Mouse (Mus musculus) liver, embryonic 13.5 days (tissue): ENCODE results near the gene Eif4g2. TPM values are rescaled to one million over a fixed set of nuclear protein-coding genes. Genes with fewer than 3 reads are reported as not detected.
A peak's percentile ranks its signal among the peaks of the same experiment; 100 is the strongest.

Source experiments
- ATAC-seq: fragments of 200-750 bp; cut with Nextera tagmentation; 2 replicates; pipeline ENCODE4 v1.8.0; 2017; ENCODE audit warnings: low read depth, mild to moderate bottlenecking, moderate number of reproducible peaks, moderate library complexity
- DNase-seq: peaks from one replicate; pipeline ENCODE4 v3.0.0; 2022
- H3K27ac ChIP-seq: fragments of 300-500 bp; sonication (generic); 2 replicates; pipeline ENCODE4 v1.5.1; 2015; ENCODE audit warnings: moderate library complexity, mild to moderate bottlenecking, inconsistent platforms
- H3K27me3 ChIP-seq: fragments of 300-500 bp; sonication (generic); 2 replicates; pipeline ENCODE4 v1.6.1; 2015; ENCODE audit warnings: mild to moderate bottlenecking, inconsistent platforms
- H3K36me3 ChIP-seq: fragments of 300-500 bp; sonication (generic); 2 replicates; pipeline ENCODE4 v1.6.1; 2015; ENCODE audit warnings: mild to moderate bottlenecking, inconsistent platforms
- H3K4me1 ChIP-seq: fragments of 300-500 bp; sonication (generic); replicated peaks from 2 replicates; pipeline ENCODE4 v1.6.1; 2015; ENCODE audit warnings: inconsistent platforms
- H3K4me2 ChIP-seq: fragments of 300-500 bp; sonication (generic); 2 replicates; pipeline ENCODE4 v1.6.1; 2015; ENCODE audit warnings: inconsistent platforms, mild to moderate bottlenecking, moderate library complexity
- H3K4me3 ChIP-seq: fragments of 300-500 bp; sonication (generic); replicated peaks from 2 replicates; pipeline ENCODE4 v1.5.1; 2015; ENCODE audit warnings: mild to moderate bottlenecking, inconsistent platforms
- H3K9ac ChIP-seq: fragments of 300-500 bp; sonication (generic); 2 replicates; pipeline ENCODE4 v1.6.1; 2015; ENCODE audit warnings: mild to moderate bottlenecking, inconsistent platforms
- H3K9me3 ChIP-seq: fragments of 300-500 bp; sonication (generic); replicated peaks from 2 replicates; pipeline ENCODE4 v1.6.1; 2016; ENCODE audit warnings: inconsistent platforms
- WGBS: fragments of 180-500 bp; shearing (Covaris S2); methylation state at CpG from one replicate; pipeline ENCODE4 v1.1.7; 2015; ENCODE audit not compliant: insufficient replicate concordance; 5-methylcytosine and 5-hydroxymethylcytosine counted together
- polyA plus RNA-seq: library from polyadenylated mRNA; unstranded; fragments of >200 nt; fragmentation: Nextera tagmentation; extraction: Ambion mirVana; gene quantifications from 2 replicates; pipeline ENCODE4 v1.2.1, GENCODE M21; 2015

Eif4g2 gene
- polyA plus RNA-seq, 1 experiment from 2014 or later: 429 TPM

DNA sequence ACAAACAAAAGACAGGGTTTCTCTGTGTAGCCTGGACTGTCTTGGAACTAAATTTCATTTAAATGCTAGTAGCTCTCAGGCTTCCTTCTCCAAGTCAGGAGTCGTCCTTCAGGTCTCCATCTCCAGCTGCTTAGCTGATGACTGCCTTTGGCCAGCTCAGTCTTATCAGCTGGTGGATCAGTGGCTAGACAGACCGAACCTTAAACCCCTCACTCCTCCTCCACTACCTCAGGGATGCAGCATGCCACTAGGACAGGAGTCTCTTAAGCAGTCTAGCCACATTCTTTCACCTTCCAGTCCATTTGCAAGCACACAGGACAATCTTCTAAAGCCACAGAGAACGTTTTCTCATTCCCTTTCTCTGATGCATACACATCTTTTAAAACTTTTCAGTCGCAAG lies 57.9 kb downstream of the Eif4g2 start:
- no peak overlapping the region for H3K4me2 ChIP-seq
- no peaks in the 10 kb centered on the region for H3K27me3 ChIP-seq
- no peaks in the 10 kb centered on the region for H3K9me3 ChIP-seq
- no peak overlapping the region for H3K9ac ChIP-seq
- 33% methylated on average over 4 of the region's 4 CpGs for WGBS
- DNase-seq (no peak), ATAC-seq (no peak)
- peak overlapping the region; percentile 56; the same call in 1 of the 2 replicates for H3K27ac ChIP-seq
- no peaks in the 10 kb centered on the region for H3K36me3 ChIP-seq
- peaks cover 40% of the 10 kb centered on the region for H3K4me1 ChIP-seq
- no peak overlapping the region for H3K4me3 ChIP-seq

DNA sequence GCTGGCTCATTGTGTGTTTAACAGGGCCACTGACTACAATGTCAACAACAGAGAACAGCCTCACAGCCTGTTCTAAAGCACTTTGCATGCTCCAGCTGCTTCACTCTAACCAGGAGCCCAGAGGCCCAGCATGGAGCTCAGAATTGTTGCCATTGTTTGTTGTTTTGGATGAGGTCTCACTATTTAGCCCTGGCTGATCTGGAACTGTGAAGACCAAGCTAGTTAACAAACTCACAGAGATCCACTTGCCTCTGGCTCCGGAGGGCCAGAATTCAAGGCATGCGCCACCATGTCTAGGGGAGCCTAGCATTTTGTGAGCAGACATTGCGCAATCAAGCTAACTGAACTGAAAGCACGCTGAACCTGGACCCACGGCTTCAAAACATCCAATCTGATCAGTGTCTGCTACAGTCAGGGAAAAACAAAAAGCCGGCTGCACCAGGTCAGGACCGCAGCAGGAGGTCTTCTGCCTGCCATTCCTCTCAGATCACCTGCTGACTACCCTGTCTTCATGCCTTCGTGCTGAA lies 58.7 kb downstream of the Eif4g2 start:
- no peaks in the 10 kb centered on the region for H3K36me3 ChIP-seq
- peak overlapping the region; percentile 68; the same call in 1 of the 2 replicates for H3K27ac ChIP-seq
- peak overlapping the region; percentile 32; the same call in 1 of the 2 replicates for H3K4me2 ChIP-seq
- H3K9me3 ChIP-seq: no peaks in the 10 kb centered on the region
- WGBS: 36% methylated on average over 8 of the region's 8 CpGs
- ATAC-seq: no peak
- no peaks in the 10 kb centered on the region for H3K27me3 ChIP-seq
- H3K4me3 ChIP-seq: no peak overlapping the region
- peaks cover 38% of the 10 kb centered on the region for H3K4me1 ChIP-seq
- H3K9ac ChIP-seq: no peak overlapping the region
- no peak for DNase-seq

DNA sequence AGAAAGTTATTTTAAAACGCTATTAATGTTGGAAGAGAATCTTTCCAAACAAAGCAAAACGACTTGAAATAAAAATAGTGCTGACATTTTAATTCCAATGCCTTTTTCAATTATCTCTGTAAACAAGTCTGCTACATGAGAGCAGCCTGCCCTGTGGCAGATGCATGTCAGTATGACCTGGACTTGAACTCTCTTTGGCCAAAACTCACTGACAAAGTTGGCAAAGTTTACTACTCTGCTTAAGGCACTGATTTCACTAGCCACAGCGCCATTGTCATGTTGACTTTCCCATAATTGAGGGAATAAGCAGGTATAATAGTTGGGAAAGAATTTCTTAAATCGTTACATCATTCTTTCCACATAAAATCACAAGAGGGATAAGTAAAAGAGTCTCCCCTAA lies 62.0 kb downstream of the Eif4g2 start:
- H3K9me3 ChIP-seq: no peaks in the 10 kb centered on the region
- WGBS: 64% methylated on average over 4 of the region's 4 CpGs
- peaks cover 33% of the 10 kb centered on the region for H3K4me1 ChIP-seq
- H3K27me3 ChIP-seq: no peaks in the 10 kb centered on the region
- H3K9ac ChIP-seq: no peak overlapping the region
- DNase-seq: no peak
- no peak for ATAC-seq
- H3K4me2 ChIP-seq: no peak overlapping the region
- H3K36me3 ChIP-seq: no peaks in the 10 kb centered on the region
- no peak overlapping the region for H3K27ac ChIP-seq
- H3K4me3 ChIP-seq: no peak overlapping the region

Other genes with a start within 250 kb of the Eif4g2 start
- gene Rnf141, start 238.6 kb downstream of the Eif4g2 start, polyA plus RNA-seq: 24.0 and 30.3 TPM in 2 replicates
- gene Lyve1, start 219.8 kb downstream of the Eif4g2 start, polyA plus RNA-seq: 25.4 and 33.7 TPM in 2 replicates
- 6.2 and 9.4 TPM in 2 replicates for gene Mrvi1, start 100.6 kb downstream of the Eif4g2 start, polyA plus RNA-seq
- 29.3 and 35.6 TPM in 2 replicates for gene Ctr9, start 54.1 kb downstream of the Eif4g2 start, polyA plus RNA-seq